Mouse (Mus musculus) kidney, adult 2 months (tissue): Measurements from ENCODE around the gene Clic1.

Experiments
- CTCF ChIP-seq: fragments of 200-500 bp; conservative IDR thresholded peaks from 2 replicates; pipeline ENCODE4 v1.5.1; 2011; ENCODE audit warnings: low read depth, mild to moderate bottlenecking, control low read depth, low read length, moderate library complexity, mixed read lengths; ENCODE audit not compliant: insufficient read depth, insufficient read length
- POLR2A ChIP-seq: fragments of 200-500 bp; IDR thresholded peaks from one replicate; pipeline ENCODE4 v1.6.1; 2011; ENCODE audit warnings: low read depth, low read length, control low read depth

DNA sequence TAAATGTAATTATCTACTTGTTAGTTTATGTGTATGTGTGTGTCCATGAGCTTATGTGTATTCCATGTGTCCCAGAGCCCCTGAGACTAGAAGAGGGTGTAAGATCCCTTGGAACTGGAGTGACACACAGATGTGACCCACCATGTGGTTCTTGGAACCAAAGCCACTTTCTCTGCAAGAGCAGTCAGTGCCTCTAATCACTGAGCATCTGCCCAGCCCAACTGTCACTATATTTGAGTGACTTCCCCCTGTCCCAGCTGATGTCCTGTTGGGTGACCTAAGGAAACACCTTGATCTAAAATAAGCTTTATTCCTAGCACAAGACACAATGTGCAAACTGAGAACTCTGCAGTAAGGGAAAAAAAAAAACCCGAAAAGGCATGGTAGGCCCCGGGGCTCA is 21.5 kb upstream of the Clic1 start:
- TF ChIP-seq POLR2A = no peak
- TF ChIP-seq CTCF = no peak
